Comparison of ENCODE assay signal across 28 mouse cellular contexts in genomic region chr7:110247801-110248200, GRCm38 (mm10). TPM values are rescaled to one million over a fixed set of nuclear protein-coding genes. Genes with fewer than 3 reads are reported as not detected.
A peak's percentile ranks its signal among the peaks of the same experiment; 100 is the strongest.
DNase-seq lines count a peak whose midpoint lies in the region; ATAC-seq and TF ChIP-seq lines count a peak whose summit lies in the region.
"Had no signal": no experiment of that assay in that cellular context is flagged by ENCODE, and none has a peak within 500 bp of the region (broad histone marks: within the 10 kb centered on the region; RNA-seq: fewer than 3 reads in every experiment).

No protein-coding gene starts in this region.

- TF ChIP-seq CTCF in heart, adult 2 months (IDR thresholded peaks at IDR 0.05), result no peak

- intact Hi-C loops in heart, adult 2 months (cut with DNase I), result no loop called here
- intact Hi-C loops in heart, postnatal 14 days (cut with DNase I), result no loop called here

- no peak for DNase-seq in heart, adult 2 months
- no peak for DNase-seq in heart, postnatal 14 days
- peak; percentile 87 for DNase-seq in 3T3-L1 (ENCODE audit: low read depth, low spot score)
- peak; percentile 75 for DNase-seq in embryonic facial prominence, embryonic 14.5 days (ENCODE audit: low spot score)
- no peak for DNase-seq in adrenal gland, postnatal 25 days
- no peak for DNase-seq in cerebellum, postnatal 4 days (ENCODE audit: low spot score in 2 of 2)
- DNase-seq: adrenal gland, postnatal 36 days; B cell, adult 2 months; cerebellum, adult 2 months; cerebellum, postnatal 10 days; embryo, embryonic 11 days; forebrain, postnatal 0 days; gastrocnemius, postnatal 10 days; heart, adult 18-20 months; heart, postnatal 4 days; kidney, adult 8-10 months had no signal

- H3K9ac ChIP-seq in heart, adult 2 months (ENCODE audit: low read depth, low read length), result no peak overlapping the region
- no peak overlapping the region for H3K9ac ChIP-seq in embryonic facial prominence, embryonic 14.5 days (ENCODE audit: low read depth, low read length)
- H3K9ac ChIP-seq: embryonic facial prominence, embryonic 12.5 days; forebrain, embryonic 13.5 days; forebrain, postnatal 0 days; hindbrain, embryonic 12.5 days had no signal

- H3K4me2 ChIP-seq in embryonic facial prominence, embryonic 14.5 days (ENCODE audit: low read depth, low read length), result no peak overlapping the region
- peak overlapping the region; percentile 4 for H3K4me2 ChIP-seq in myocyte (ENCODE audit: low read depth)
- H3K4me2 ChIP-seq: embryonic facial prominence, embryonic 12.5 days; forebrain, embryonic 13.5 days; heart, embryonic 11.5 days; hindbrain, embryonic 12.5 days had no signal

- peaks cover 5% of the 10 kb centered on the region; the same call in 1 of the 2 replicates for H3K79me2 ChIP-seq in heart, adult 2 months (replicated peaks; ENCODE audit: control insufficient read depth, insufficient read depth, low read length)
- H3K79me2 ChIP-seq in myocyte (ENCODE audit: control insufficient read depth, insufficient read depth), result peaks cover 35% of the 10 kb centered on the region

- no peak overlapping the region for H3K4me3 ChIP-seq in heart, adult 2 months
- H3K4me3 ChIP-seq in embryonic facial prominence, embryonic 14.5 days (ENCODE audit: low read depth, low read length), result no peak overlapping the region
- H3K4me3 ChIP-seq in myocyte, result no peak overlapping the region
- H3K4me3 ChIP-seq: embryonic facial prominence, embryonic 12.5 days; forebrain, embryonic 13.5 days; hindbrain, embryonic 12.5 days had no signal

- no peak; the same call in 1 of the 2 replicates for ATAC-seq in embryonic facial prominence, embryonic 14.5 days (ENCODE audit: low read depth)
- ATAC-seq: activated CD4-positive, CD25-positive, alpha-beta regulatory T cell, adult 4 months; CD4-positive, CD25-positive, alpha-beta regulatory T cell, adult 4 months; forebrain, embryonic 13.5 days; forebrain, postnatal 0 days; hindbrain, embryonic 16.5 days; inflammation-experienced regulatory T-cells, adult 6 months; intestine, postnatal 0 days; Patski had no signal

- H3K36me3 ChIP-seq in heart, adult 2 months (ENCODE audit: control insufficient read depth, insufficient read depth, low read length), result peaks cover 15% of the 10 kb centered on the region
- peaks cover 17% of the 10 kb centered on the region for H3K36me3 ChIP-seq in embryonic facial prominence, embryonic 14.5 days (ENCODE audit: control insufficient read depth, insufficient read depth, low read length)
- H3K36me3 ChIP-seq in myocyte (ENCODE audit: control insufficient read depth, insufficient read depth), result no peaks in the 10 kb centered on the region
- H3K36me3 ChIP-seq: hindbrain, embryonic 12.5 days had no signal

- no peak for TF ChIP-seq EP300 in heart, adult 2 months (IDR thresholded peaks at IDR 0.05; ENCODE audit: insufficient read depth, low read depth, low read length)

- 92% methylated on average over 3 of the region's 3 CpGs for WGBS in heart, adult 2 months
- WGBS in embryonic facial prominence, embryonic 14.5 days, result 72% methylated on average over 3 of the region's 3 CpGs

- no peaks in the 10 kb centered on the region for H3K9me3 ChIP-seq in embryonic facial prominence, embryonic 14.5 days (ENCODE audit: control insufficient read depth, low read length)
- H3K9me3 ChIP-seq: embryonic facial prominence, embryonic 12.5 days; forebrain, embryonic 13.5 days; G1E; hindbrain, embryonic 12.5 days had no signal

- H3K27ac ChIP-seq in heart, adult 2 months, result peak overlapping the region; percentile 14; the same call in 1 of the 2 replicates
- H3K27ac ChIP-seq in embryonic facial prominence, embryonic 14.5 days (replicated peaks; ENCODE audit: low read depth, low read length), result peak overlapping the region; percentile 54
- H3K27ac ChIP-seq: embryonic facial prominence, embryonic 12.5 days; forebrain, embryonic 13.5 days; hindbrain, embryonic 12.5 days had no signal

- no peak for TF ChIP-seq POLR2A in heart, adult 2 months (IDR thresholded peaks at IDR 0.05; ENCODE audit: insufficient read depth, low read depth, low read length)
- TF ChIP-seq POLR2A in myocyte (IDR thresholded peaks at IDR 0.05; ENCODE audit: insufficient read length, low read depth), result no peak

- no peak overlapping the region for H3ac ChIP-seq in myocyte (ENCODE audit: control insufficient read depth, insufficient read length)

- H3K27me3 ChIP-seq in heart, adult 2 months (ENCODE audit: control insufficient read depth, insufficient read depth, low read length), result no peaks in the 10 kb centered on the region
- H3K27me3 ChIP-seq in embryonic facial prominence, embryonic 14.5 days (replicated peaks; ENCODE audit: control insufficient read depth, insufficient read depth, low read length), result no peaks in the 10 kb centered on the region
- H3K27me3 ChIP-seq in myocyte (ENCODE audit: control insufficient read depth, insufficient read depth, insufficient read length), result no peaks in the 10 kb centered on the region
- H3K27me3 ChIP-seq: embryonic facial prominence, embryonic 12.5 days; forebrain, embryonic 13.5 days; hindbrain, embryonic 12.5 days; Patski had no signal

- H3K4me1 ChIP-seq in heart, adult 2 months (ENCODE audit: control insufficient read depth, insufficient read depth, low read length), result peaks cover 13% of the 10 kb centered on the region
- peaks cover 13% of the 10 kb centered on the region for H3K4me1 ChIP-seq in embryonic facial prominence, embryonic 14.5 days (ENCODE audit: control insufficient read depth, insufficient read depth, low read length)
- H3K4me1 ChIP-seq: embryonic facial prominence, embryonic 12.5 days; forebrain, embryonic 13.5 days; hindbrain, embryonic 12.5 days had no signal

TF ChIP-seq in myocyte, 11 proteins besides CTCF, POLR2A, EP300 and RAD21:
- no peak for TF ChIP-seq MYOG (IDR thresholded peaks at IDR 0.05; ENCODE audit: control insufficient read depth in 1 of 3, insufficient read depth in 1 of 3, insufficient read length in 2 of 3, low read depth in 2 of 3)
- no peak for TF ChIP-seq SRF (IDR thresholded peaks at IDR 0.05; ENCODE audit: control insufficient read depth, insufficient read length, low read depth)
- no peak for TF ChIP-seq TCF3 (IDR thresholded peaks at IDR 0.05; ENCODE audit: insufficient read length, low read depth)
- no peak for TF ChIP-seq REST (IDR thresholded peaks at IDR 0.05; ENCODE audit: insufficient read depth, insufficient read length)
- TF ChIP-seq MYOD1 (IDR thresholded peaks at IDR 0.05; ENCODE audit: control insufficient read depth in 1 of 3, insufficient read length in 2 of 3, low read depth in 2 of 3), result no peak
- no peak for TF ChIP-seq USF1 (IDR thresholded peaks at IDR 0.05; ENCODE audit: low read depth)
- TF ChIP-seq POLR2AphosphoS2 (IDR thresholded peaks at IDR 0.05; ENCODE audit: insufficient read length, low read depth), result no peak
- TF ChIP-seq E2F4 (IDR thresholded peaks at IDR 0.05; ENCODE audit: insufficient read depth), result no peak
- TF ChIP-seq CEBPB (IDR thresholded peaks at IDR 0.05; ENCODE audit: insufficient read depth, poor library complexity, severe bottlenecking), result no peak
- TF ChIP-seq MAX (IDR thresholded peaks at IDR 0.05; ENCODE audit: low read depth), result no peak
- TF ChIP-seq TCF12 (IDR thresholded peaks at IDR 0.05; ENCODE audit: insufficient read depth, poor library complexity, severe bottlenecking), result no peak

RNA-seq across cellular contexts. Expression of gene Swap70, which starts 26.3 kb away (rescaled TPM):
- total RNA-seq in heart, adult 2 months (2021), result 10 to 100 TPM; 12.1 to 12.7 TPM
- 7.7 and 8.8 TPM in 2 replicates for polyA plus RNA-seq in heart, adult 2 months (2012; rRNA removed)
- 10 to 100 TPM; 16.0 to 17.3 TPM for total RNA-seq in heart, postnatal 14 days (2021)
- polyA plus RNA-seq in embryonic facial prominence, embryonic 14.5 days (2014; fragmentation: Nextera tagmentation; extraction: Ambion mirVana), result 29.1 and 29.2 TPM in 2 replicates
- polyA plus RNA-seq in myocyte (2012; fragmentation: generic; extraction: Trizol), result 11.4 TPM
- 16.2 and 26.7 TPM in 2 replicates for total RNA-seq in adrenal gland, postnatal 25 days (2021)

Comparison
In these comparisons a context has a peak if more than half of its experiments do, and no peak if none do; other contexts are left out.
1. DNase-seq: peak in 3T3-L1 (single experiment) and embryonic facial prominence, embryonic 14.5 days (single experiment); none in heart, adult 2 months (0 of 2), heart, postnatal 14 days (0 of 2), adrenal gland, postnatal 25 days (single experiment) and cerebellum, postnatal 4 days (0 of 2).